Mouse (Mus musculus) midbrain, postnatal 0 days (tissue): ENCODE measurements around the gene Nfkbie. TPM values are rescaled to one million over a fixed set of nuclear protein-coding genes. Genes with fewer than 3 reads are reported as not detected.

ENCODE experiments used
- ATAC-seq: fragments of 200-750 bp; cut with Nextera tagmentation; 2 replicates; pipeline ENCODE4 v1.8.0; 2017; ENCODE audit warnings: moderate number of reproducible peaks, mild to moderate bottlenecking, moderate TSS enrichment, moderate library complexity; ENCODE audit not compliant: low FRiP score
- DNase-seq: peaks from one replicate; pipeline ENCODE4 v3.0.0-alpha.2; 2015; ENCODE audit warnings: low spot score
- H3K27ac ChIP-seq: fragments of 300-500 bp; sonication (generic); 2 replicates; pipeline ENCODE4 v1.5.1; 2014; ENCODE audit warnings: low read depth, mild to moderate bottlenecking, low read length, mixed read lengths
- H3K27me3 ChIP-seq: fragments of 300-500 bp; sonication (generic); 2 replicates; pipeline ENCODE4 v1.6.1; 2014; ENCODE audit warnings: low read length, control low read depth, mixed read lengths; ENCODE audit not compliant: insufficient read depth
- H3K36me3 ChIP-seq: fragments of 300-500 bp; sonication (generic); 2 replicates; pipeline ENCODE4 v1.6.1; 2014; ENCODE audit warnings: low read length, control low read depth, mixed read lengths; ENCODE audit not compliant: insufficient read depth
- H3K4me1 ChIP-seq: fragments of 300-500 bp; sonication (generic); 2 replicates; pipeline ENCODE4 v1.6.1; 2014; ENCODE audit warnings: mild to moderate bottlenecking, control low read depth, antibody characterized with exemption, low read length, mixed read lengths; ENCODE audit not compliant: insufficient read depth
- H3K4me2 ChIP-seq: fragments of 300-500 bp; sonication (generic); 2 replicates; pipeline ENCODE4 v1.6.1; 2014; ENCODE audit warnings: low read depth, mild to moderate bottlenecking, low read length, mixed read lengths; ENCODE audit not compliant: poor library complexity, severe bottlenecking
- H3K4me3 ChIP-seq: fragments of 300-500 bp; sonication (generic); 2 replicates; pipeline ENCODE4 v1.5.1; 2014; ENCODE audit warnings: low read depth, mild to moderate bottlenecking, low read length, moderate library complexity
- H3K9ac ChIP-seq: fragments of 300-500 bp; sonication (generic); replicated peaks from 2 replicates; pipeline ENCODE4 v1.6.1; 2014; ENCODE audit warnings: mild to moderate bottlenecking, low read length, moderate library complexity, mixed read lengths; ENCODE audit not compliant: poor library complexity, severe bottlenecking
- H3K9me3 ChIP-seq: fragments of 300-500 bp; sonication (generic); 2 replicates; pipeline ENCODE4 v1.6.1; 2016; ENCODE audit warnings: low read length, control low read depth
- CTCF ChIP-seq: IDR thresholded peaks from 2 replicates; pipeline ENCODE4 v1.5.1; 2016; ENCODE audit warnings: antibody characterized with exemption, mild to moderate bottlenecking
- WGBS: fragments of 180-500 bp; shearing (Covaris S2); extraction: QIAGEN DNeasy Blood & Tissue Kit; methylation state at CpG from one replicate; pipeline ENCODE4 v1.1.7; 2014; 5-methylcytosine and 5-hydroxymethylcytosine counted together
- polyA plus RNA-seq: library from polyadenylated mRNA; unstranded; fragments of >200 nt; fragmentation: Nextera tagmentation; extraction: Ambion mirVana; gene quantifications from 2 replicates; pipeline ENCODE4 v1.2.1, GENCODE M21; 2015
- total RNA-seq: library from RNA; depleted of rRNA; stranded (reverse); fragments of >200 nt; gene quantifications from 2 replicates; pipeline ENCODE4 v1.2.3, GENCODE M21; 2014

Gene Nfkbie
- total and polyA plus RNA-seq, 2 experiments from 2014 or later = 2.5 to 4.8 TPM

GRCm38 (mm10) chr17:45563216-45563615 is 7.7 kb downstream of the Nfkbie start:
- H3K4me1 ChIP-seq = 0 out of 2 replicates have a peak, but pooled peaks cover 6% of the 10 kb centered on the region
- ATAC-seq = no peak
- no peaks in the 10 kb centered on the region for H3K9me3 ChIP-seq
- H3K4me2 ChIP-seq = no peak overlapping the region
- H3K27me3 ChIP-seq = no peaks in the 10 kb centered on the region
- WGBS = 78% methylated on average over 12 of the region's 12 CpGs
- TF ChIP-seq CTCF = no peak
- peak overlapping the region; percentile 76; the same call in 1 of the 2 replicates for H3K4me3 ChIP-seq
- no peak for DNase-seq
- H3K36me3 ChIP-seq = peaks cover 24% of the 10 kb centered on the region
- H3K9ac ChIP-seq = no peak overlapping the region
- H3K27ac ChIP-seq = no peak overlapping the region; the same call in 1 of the 2 replicates

GRCm38 (mm10) chr17:45563655-45564530 is 8.4 kb downstream of the Nfkbie start, which contains the start of gene Slc35b2:
Gene Slc35b2 (plus strand): TSS chr17:45563874.
- WGBS = 1% methylated on average over 43 of the region's 61 CpGs
- peak within 1 kb of the TSS; percentile 76 for H3K4me3 ChIP-seq
- peak; percentile 96 for DNase-seq
- peak within 1 kb of the TSS; percentile 97 for H3K4me2 ChIP-seq
- H3K4me1 ChIP-seq = 0 out of 2 replicates have a peak, but pooled peaks cover 6% of the 10 kb centered on the region
- H3K9ac ChIP-seq = peak within 1 kb of the TSS; percentile 84
- H3K27me3 ChIP-seq = no peaks in the 10 kb centered on the region
- peak; percentile 90 for ATAC-seq
- H3K36me3 ChIP-seq = peaks cover 30% of the 10 kb centered on the region
- H3K9me3 ChIP-seq = no peaks in the 10 kb centered on the region
- peak within 1 kb of the TSS; percentile 79 for H3K27ac ChIP-seq
- peak; percentile 93 for TF ChIP-seq CTCF

GRCm38 (mm10) chr17:45564531-45565084 is 9.1 kb downstream of the Nfkbie start:
- 0 out of 2 replicates have a peak, but pooled peaks cover 6% of the 10 kb centered on the region for H3K4me1 ChIP-seq
- no peaks in the 10 kb centered on the region for H3K9me3 ChIP-seq
- ATAC-seq = no peak
- H3K4me3 ChIP-seq = peak overlapping the region; percentile 76
- peak overlapping the region; percentile 97 for H3K4me2 ChIP-seq
- WGBS = 8% methylated on average over 18 of the region's 18 CpGs
- H3K27me3 ChIP-seq = no peaks in the 10 kb centered on the region
- H3K9ac ChIP-seq = peak overlapping the region; percentile 84
- 0 out of 2 replicates have a peak, but pooled peaks have one; percentile 17 for TF ChIP-seq CTCF
- peak overlapping the region; percentile 79 for H3K27ac ChIP-seq
- H3K36me3 ChIP-seq = peaks cover 38% of the 10 kb centered on the region
- DNase-seq = peak; percentile 40

GRCm38 (mm10) chr17:45565103-45565502 is 9.6 kb downstream of the Nfkbie start:
- Histone ChIP-seq H3K9ac (peak overlapping the region; percentile 84; the same call in 1 of the 2 replicates), H3K4me3 (peak overlapping the region; percentile 76), H3K4me2 (peak overlapping the region; percentile 97), H3K9me3 (no peaks in the 10 kb centered on the region), H3K36me3 (peaks cover 43% of the 10 kb centered on the region), H3K27me3 (no peaks in the 10 kb centered on the region), H3K27ac (peak overlapping the region; percentile 79; the same call in 1 of the 2 replicates), H3K4me1 (0 out of 2 replicates have a peak, but pooled peaks cover 6% of the 10 kb centered on the region)
- WGBS = 96% methylated on average over 11 of the region's 11 CpGs
- ATAC-seq (no peak), DNase-seq (no peak)
- TF ChIP-seq CTCF = no peak

- H3K4me3 ChIP-seq = no peak overlapping the region
- no peak overlapping the region for H3K4me2 ChIP-seq
- 0 out of 2 replicates have a peak, but pooled peaks cover 6% of the 10 kb centered on the region for H3K4me1 ChIP-seq
- H3K27me3 ChIP-seq = no peaks in the 10 kb centered on the region
- H3K36me3 ChIP-seq = peaks cover 51% of the 10 kb centered on the region
- H3K27ac ChIP-seq = no peak overlapping the region
- ATAC-seq = no peak
- no peak for TF ChIP-seq CTCF
- WGBS = 77% methylated on average over 1 of the region's 1 CpGs
- no peaks in the 10 kb centered on the region for H3K9me3 ChIP-seq
- H3K9ac ChIP-seq = no peak overlapping the region
- no peak for DNase-seq
These were observed 10.5 kb downstream of the Nfkbie start for GRCm38 (mm10) chr17:45566031-45566359.
